Mouse (Mus musculus) embryonic facial prominence, embryonic 14.5 days (tissue): Measurements from ENCODE around the gene Ctdnep1. TPM values are rescaled to one million over a fixed set of nuclear protein-coding genes. Genes with fewer than 3 reads are reported as not detected.
"Not testable (repeated sequence)": the region's sequence is repeated elsewhere in the genome, so short reads cannot be mapped to it uniquely, and the experiment has no call there.

Experiments
- ATAC-seq: fragments of 200-750 bp; cut with Nextera tagmentation; 2 replicates; pipeline ENCODE4 v1.8.0; 2017; ENCODE audit warnings: low read depth, moderate number of reproducible peaks, moderate TSS enrichment
- DNase-seq: peaks from one replicate; pipeline ENCODE4 v3.0.0-alpha.2; 2015; ENCODE audit warnings: low spot score
- H3K27ac ChIP-seq: fragments of 300-500 bp; sonication (generic); replicated peaks from 2 replicates; pipeline ENCODE4 v1.5.1; 2014; ENCODE audit warnings: low read depth, mild to moderate bottlenecking, low read length, moderate library complexity
- H3K27me3 ChIP-seq: fragments of 300-500 bp; sonication (generic); replicated peaks from 2 replicates; pipeline ENCODE4 v1.6.1; 2014; ENCODE audit warnings: low read length; ENCODE audit not compliant: control insufficient read depth, insufficient read depth
- H3K36me3 ChIP-seq: fragments of 300-500 bp; sonication (generic); 2 replicates; pipeline ENCODE4 v1.6.1; 2014; ENCODE audit warnings: low read length, mixed read lengths; ENCODE audit not compliant: control insufficient read depth, insufficient read depth
- H3K4me1 ChIP-seq: fragments of 300-500 bp; sonication (generic); 2 replicates; pipeline ENCODE4 v1.6.1; 2014; ENCODE audit warnings: antibody characterized with exemption, low read length; ENCODE audit not compliant: control insufficient read depth, insufficient read depth
- H3K4me2 ChIP-seq: fragments of 300-500 bp; sonication (generic); 2 replicates; pipeline ENCODE4 v1.6.1; 2014; ENCODE audit warnings: low read depth, mild to moderate bottlenecking, low read length, moderate library complexity, mixed read lengths
- H3K4me3 ChIP-seq: fragments of 300-500 bp; sonication (generic); 2 replicates; pipeline ENCODE4 v1.5.1; 2014; ENCODE audit warnings: low read depth, mild to moderate bottlenecking, low read length
- H3K9ac ChIP-seq: fragments of 300-500 bp; sonication (generic); 2 replicates; pipeline ENCODE4 v1.6.1; 2014; ENCODE audit warnings: low read depth, mild to moderate bottlenecking, low read length, moderate library complexity, mixed read lengths
- H3K9me3 ChIP-seq: fragments of 300-500 bp; sonication (generic); 2 replicates; pipeline ENCODE4 v1.6.1; 2016; ENCODE audit warnings: low read length; ENCODE audit not compliant: control insufficient read depth
- WGBS: fragments of 180-500 bp; shearing (Covaris S2); extraction: QIAGEN DNeasy Blood & Tissue Kit; methylation state at CpG from one replicate; pipeline ENCODE4 v1.1.7; 2014; 5-methylcytosine and 5-hydroxymethylcytosine counted together
- polyA plus RNA-seq: library from polyadenylated mRNA; unstranded; fragments of >200 nt; fragmentation: Nextera tagmentation; extraction: Ambion mirVana; gene quantifications from 2 replicates; pipeline ENCODE4 v1.2.1, GENCODE M21; 2014

Gene Ctdnep1
- polyA plus RNA-seq, 1 experiment from 2014 or later: 37.4 TPM

DNA sequence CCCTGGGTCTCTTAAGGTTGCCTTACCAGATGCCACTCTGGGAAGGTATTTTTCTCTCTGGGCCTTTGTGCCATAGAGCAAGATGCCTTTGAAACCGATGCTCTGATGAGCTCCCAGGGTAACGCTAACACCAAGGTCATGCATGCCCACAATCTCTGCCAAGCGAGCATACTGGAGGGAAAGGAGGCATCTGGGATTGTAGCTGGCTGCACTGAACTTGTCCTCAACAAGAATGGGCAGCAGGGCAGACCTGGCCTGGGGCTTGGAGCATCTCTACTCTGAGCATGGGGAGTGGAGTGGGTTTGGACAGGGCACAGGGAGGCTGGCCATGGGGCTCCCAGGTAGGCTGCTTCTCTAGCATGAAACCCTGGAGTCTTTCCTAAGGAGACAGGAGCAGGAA is 32.5 kb downstream of the Ctdnep1 start:
- no peak overlapping the region for H3K4me2 ChIP-seq
- no peaks in the 10 kb centered on the region for H3K9me3 ChIP-seq
- DNase-seq (no peak), ATAC-seq (no peak)
- H3K27me3 ChIP-seq: no peaks in the 10 kb centered on the region
- H3K27ac ChIP-seq: no peak overlapping the region
- H3K4me1 ChIP-seq: peaks cover 24% of the 10 kb centered on the region
- H3K4me3 ChIP-seq: no peak overlapping the region
- no peak overlapping the region for H3K9ac ChIP-seq
- WGBS: 86% methylated on average over 3 of the region's 3 CpGs
- H3K36me3 ChIP-seq: peaks cover 60% of the 10 kb centered on the region

DNA sequence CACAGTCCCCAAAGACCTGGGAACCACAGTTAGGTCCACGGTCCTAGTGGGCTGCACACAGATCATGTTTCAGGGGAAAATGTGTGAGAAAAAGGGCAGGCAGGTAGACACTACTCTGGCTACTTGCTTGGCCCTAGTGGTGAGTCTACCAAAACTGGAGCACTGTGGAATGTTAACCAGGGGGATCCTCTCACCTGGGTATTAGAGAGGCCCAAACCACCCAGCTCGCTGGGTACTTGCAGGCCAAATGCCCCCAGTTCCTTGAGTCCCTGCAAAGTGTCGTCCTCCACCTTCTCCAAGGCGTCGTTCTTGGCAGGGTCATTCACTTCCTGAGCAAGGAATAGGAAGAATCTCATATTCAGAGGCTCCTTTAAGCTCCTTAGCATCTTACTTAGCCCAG is 33.1 kb downstream of the Ctdnep1 start:
- peak overlapping the region; percentile 79; the same call in 1 of the 2 replicates for H3K9ac ChIP-seq
- H3K27me3 ChIP-seq: no peaks in the 10 kb centered on the region
- no peak overlapping the region for H3K4me3 ChIP-seq
- H3K27ac ChIP-seq: no peak overlapping the region
- H3K4me1 ChIP-seq: peaks cover 24% of the 10 kb centered on the region
- no peaks in the 10 kb centered on the region for H3K9me3 ChIP-seq
- peaks cover 54% of the 10 kb centered on the region for H3K36me3 ChIP-seq
- H3K4me2 ChIP-seq: peak overlapping the region; percentile 75; the same call in 1 of the 2 replicates
- WGBS: 58% methylated on average over 5 of the region's 5 CpGs
- ATAC-seq (no peak), DNase-seq (no peak)

DNA sequence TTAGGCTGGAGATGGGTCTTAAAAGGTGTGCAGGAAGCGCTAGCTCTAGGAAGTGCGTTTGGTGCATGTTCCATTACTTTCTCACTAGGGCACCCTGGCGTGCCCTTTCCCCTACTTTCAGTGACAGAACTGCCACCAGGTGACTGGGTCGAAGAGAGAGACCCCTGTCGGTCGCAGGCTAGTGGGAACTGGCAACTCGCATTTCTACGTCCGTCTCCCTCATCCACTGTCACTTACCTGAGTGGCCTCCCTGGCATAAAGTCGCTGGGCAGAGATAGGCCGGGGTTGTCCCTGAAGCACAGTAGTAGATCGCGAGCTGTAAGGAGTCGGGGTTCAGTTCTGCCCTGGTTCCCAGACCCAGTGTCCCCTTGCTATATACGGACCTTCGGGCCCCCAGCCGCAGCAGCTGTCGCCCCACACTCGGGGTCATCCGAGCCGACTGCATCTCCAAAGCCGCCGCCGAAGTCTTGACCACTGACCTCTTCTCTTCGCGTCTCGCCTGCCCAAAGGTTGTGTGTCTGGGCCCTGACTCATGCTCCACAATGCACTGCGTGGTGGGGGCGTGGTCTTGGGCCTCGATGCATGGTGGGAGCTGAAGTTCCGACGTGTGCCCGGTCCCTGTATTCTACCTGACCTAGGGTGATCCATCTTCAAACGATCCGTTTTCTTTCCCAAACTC is 34.1 kb downstream of the Ctdnep1 start, which contains the start of gene Acadvl:
TSS of gene Acadvl (minus strand) at position 532 of the 679 bp plus-strand sequence.
- ATAC-seq (peak; percentile 87), DNase-seq (peak; percentile 93)
- WGBS: under 1% methylated on average over 32 of the region's 35 CpGs
- peaks cover 44% of the 10 kb centered on the region for H3K36me3 ChIP-seq
- peak within 1 kb of the TSS; percentile 79 for H3K9ac ChIP-seq
- H3K4me1 ChIP-seq: peaks cover 27% of the 10 kb centered on the region
- H3K27ac ChIP-seq: peak within 1 kb of the TSS; percentile 71
- H3K27me3 ChIP-seq: no peaks in the 10 kb centered on the region
- no peaks in the 10 kb centered on the region for H3K9me3 ChIP-seq
- peak within 1 kb of the TSS; percentile 75 for H3K4me2 ChIP-seq
- H3K4me3 ChIP-seq: peak within 1 kb of the TSS; percentile 56

DNA sequence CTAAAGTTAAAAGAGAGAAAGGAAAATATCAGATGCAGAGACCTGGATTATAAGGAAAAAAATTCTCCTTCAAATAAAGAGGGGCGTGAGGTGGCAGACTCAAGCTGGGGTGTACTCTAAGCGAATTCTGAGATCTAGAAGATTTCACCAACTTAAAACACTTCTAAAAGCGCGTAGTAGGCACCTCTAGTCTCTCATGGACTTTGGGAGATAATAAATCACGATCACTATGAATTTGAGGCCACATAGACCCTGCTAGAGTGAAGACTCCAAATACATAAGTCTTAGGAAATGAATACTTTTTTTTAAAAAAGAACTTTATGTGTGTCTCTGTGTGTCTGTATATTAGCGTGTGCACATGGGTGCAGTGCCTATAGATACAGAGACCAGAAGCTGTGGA is 34.7 kb downstream of the Ctdnep1 start:
- H3K9ac ChIP-seq: peak overlapping the region; percentile 79; the same call in 1 of the 2 replicates
- no peaks in the 10 kb centered on the region for H3K27me3 ChIP-seq
- DNase-seq (no peak), ATAC-seq (no peak)
- no peaks in the 10 kb centered on the region for H3K9me3 ChIP-seq
- no peak overlapping the region for H3K27ac ChIP-seq
- peaks cover 38% of the 10 kb centered on the region for H3K36me3 ChIP-seq
- H3K4me2 ChIP-seq: peak overlapping the region; percentile 75
- peaks cover 33% of the 10 kb centered on the region for H3K4me1 ChIP-seq
- 69% methylated on average over 6 of the region's 6 CpGs for WGBS
- peak overlapping the region; percentile 56; the same call in 1 of the 2 replicates for H3K4me3 ChIP-seq

DNA sequence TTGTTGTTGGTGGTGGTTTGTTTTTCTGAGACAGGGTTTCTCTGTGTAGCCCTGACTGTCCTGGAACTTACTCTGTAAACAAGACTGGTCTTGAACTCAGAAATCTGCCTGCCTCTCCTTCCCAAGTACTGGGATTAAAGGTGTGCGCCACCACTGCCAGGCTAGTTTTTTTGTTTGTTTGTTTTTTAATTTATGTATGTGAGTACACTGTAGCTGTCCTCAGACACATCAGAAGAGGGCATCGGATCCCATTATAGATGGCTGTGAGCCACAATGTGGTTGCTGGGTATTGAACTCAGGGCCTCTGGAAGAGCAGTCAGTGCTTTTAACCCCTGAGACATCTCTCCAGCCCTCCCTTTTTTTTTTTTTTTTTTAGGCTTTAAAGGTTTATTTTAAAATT is 35.2 kb downstream of the Ctdnep1 start:
- not testable (repeated sequence) for H3K27me3 ChIP-seq, H3K4me2 ChIP-seq, H3K4me3 ChIP-seq, ATAC-seq, H3K9ac ChIP-seq, H3K9me3 ChIP-seq, H3K27ac ChIP-seq, DNase-seq
- Histone ChIP-seq H3K36me3 (peaks cover 32% of the 10 kb centered on the region), H3K4me1 (peaks cover 35% of the 10 kb centered on the region)
- WGBS: 68% methylated on average over 2 of the region's 2 CpGs

DNA sequence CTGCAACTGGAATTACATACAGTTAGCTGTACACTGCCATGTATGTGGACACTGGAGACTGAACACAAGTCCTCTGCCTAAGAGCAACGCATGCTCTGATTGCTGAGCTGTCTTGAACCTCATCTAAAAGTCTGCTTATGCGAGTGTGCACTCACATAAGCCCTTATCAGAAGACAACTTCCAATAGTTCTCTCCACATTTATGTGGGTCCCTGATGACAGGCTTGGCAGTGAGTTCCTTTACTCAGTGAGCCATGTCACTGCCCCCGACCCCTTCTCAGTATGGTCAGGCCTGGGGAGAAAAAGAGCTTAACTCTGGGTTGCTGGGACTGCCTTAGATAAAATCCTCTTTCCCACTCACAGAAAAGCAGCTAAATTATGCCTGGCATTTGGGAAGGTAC is 35.7 kb downstream of the Ctdnep1 start, which contains the start of gene Dlg4:
TSS of gene Dlg4 (plus strand) at position 274 of the 400 bp plus-strand sequence.
- H3K4me2 ChIP-seq: peak within 1 kb of the TSS; percentile 85
- H3K36me3 ChIP-seq: peaks cover 28% of the 10 kb centered on the region
- ATAC-seq (no peak), DNase-seq (no peak)
- peak within 1 kb of the TSS; percentile 82 for H3K27ac ChIP-seq
- WGBS: 64% methylated on average over 3 of the region's 3 CpGs
- H3K27me3 ChIP-seq: no peaks in the 10 kb centered on the region
- H3K9ac ChIP-seq: peak within 1 kb of the TSS; percentile 85
- H3K4me1 ChIP-seq: peaks cover 35% of the 10 kb centered on the region
- peak within 1 kb of the TSS; percentile 69 for H3K4me3 ChIP-seq
- no peaks in the 10 kb centered on the region for H3K9me3 ChIP-seq

DNA sequence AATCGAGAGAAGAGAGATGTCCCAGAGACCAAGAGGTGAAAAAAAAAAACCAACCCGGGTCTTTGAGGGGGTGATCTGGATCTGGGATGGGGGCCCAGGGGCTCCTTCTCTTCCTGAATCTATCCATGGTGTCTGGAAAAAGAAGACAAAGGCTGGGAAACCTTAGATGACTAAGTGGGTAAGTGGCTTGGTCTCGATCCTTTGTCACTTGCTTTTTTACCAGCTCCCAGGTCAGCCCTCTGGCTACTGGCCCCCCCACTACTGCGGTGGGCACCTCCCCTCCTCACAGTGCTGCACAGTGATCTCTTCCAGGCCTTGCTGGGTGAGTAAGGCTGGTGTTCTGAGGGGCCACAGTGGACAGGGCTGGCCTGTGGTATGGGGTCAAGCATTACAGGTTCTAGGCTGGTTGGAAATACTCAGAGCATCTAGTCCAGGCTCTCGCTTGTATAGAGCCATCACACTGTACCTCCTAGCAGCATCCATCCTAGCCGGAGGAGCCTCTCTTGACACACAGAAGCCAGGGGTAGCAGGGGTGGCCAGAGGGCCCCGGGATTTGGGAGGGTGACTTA is 36.3 kb downstream of the Ctdnep1 start:
- peak overlapping the region; percentile 85 for H3K4me2 ChIP-seq

DNA sequence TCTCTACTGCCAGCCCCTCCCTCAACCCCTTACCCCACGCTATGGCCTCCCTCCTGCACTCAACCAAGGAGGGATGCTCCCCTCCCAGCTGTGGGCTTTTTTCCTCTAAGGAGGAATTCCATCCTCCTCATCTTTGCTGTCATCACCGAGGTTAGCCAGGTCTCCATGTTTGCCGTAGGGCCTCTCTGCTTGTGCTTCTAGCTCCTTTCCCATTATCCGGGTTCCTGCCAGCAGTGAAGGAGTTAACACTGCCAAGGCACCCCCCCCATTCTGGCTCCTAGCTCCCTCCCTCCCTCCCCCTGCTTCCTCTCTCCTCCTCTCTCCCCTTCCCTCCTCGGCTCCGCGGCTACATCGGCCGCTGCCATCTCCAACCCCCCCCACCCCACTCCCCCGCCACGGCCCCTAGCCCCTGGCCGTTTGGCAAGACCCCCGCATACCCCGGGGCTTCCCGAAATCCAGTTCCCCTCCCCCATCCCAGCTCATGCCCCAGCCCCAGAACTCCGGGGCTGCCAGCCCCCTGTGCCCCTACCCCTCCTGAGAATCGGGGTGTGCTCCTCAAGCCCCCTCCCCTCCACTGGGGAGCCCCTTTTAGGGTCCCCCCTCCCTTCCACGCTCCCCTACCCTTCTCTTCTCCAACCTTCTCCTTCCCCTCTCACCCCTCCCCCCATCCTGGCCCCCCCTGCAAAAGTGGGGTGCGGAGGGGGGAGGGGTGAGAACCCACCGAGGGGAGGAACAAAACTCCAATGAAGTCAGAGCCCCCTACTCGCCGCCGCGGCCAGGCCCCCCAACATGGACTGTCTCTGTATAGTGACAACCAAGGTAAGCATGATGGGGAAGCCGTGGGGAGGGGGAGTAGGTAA is 37.4 kb downstream of the Ctdnep1 start:
- H3K4me3 ChIP-seq: peak overlapping the region; percentile 69
- peak overlapping the region; percentile 85 for H3K4me2 ChIP-seq
- H3K4me1 ChIP-seq: peaks cover 38% of the 10 kb centered on the region
- no peak for ATAC-seq
- H3K36me3 ChIP-seq: peaks cover 11% of the 10 kb centered on the region; the same call in 1 of the 2 replicates
- peak overlapping the region; percentile 85 for H3K9ac ChIP-seq
- no peaks in the 10 kb centered on the region for H3K9me3 ChIP-seq
- no peaks in the 10 kb centered on the region for H3K27me3 ChIP-seq
- peak; percentile 92 for DNase-seq
- H3K27ac ChIP-seq: peak overlapping the region; percentile 94
- 1% methylated on average over 18 of the region's 25 CpGs for WGBS

More for the DNA sequence above, 36.3 kb downstream of the Ctdnep1 start:
- no peaks in the 10 kb centered on the region for H3K27me3 ChIP-seq
- peak overlapping the region; percentile 69; the same call in 1 of the 2 replicates for H3K4me3 ChIP-seq
- H3K9ac ChIP-seq: peak overlapping the region; percentile 85
- 35% methylated on average over 7 of the region's 7 CpGs for WGBS
- H3K9me3 ChIP-seq: no peaks in the 10 kb centered on the region
- peaks cover 35% of the 10 kb centered on the region for H3K4me1 ChIP-seq
- H3K36me3 ChIP-seq: peaks cover 21% of the 10 kb centered on the region
- DNase-seq: no peak
- peak overlapping the region; percentile 82 for H3K27ac ChIP-seq
- ATAC-seq: no peak
